Mouse (Mus musculus): ENCODE measurements around the gene Vinac1. TPM values are rescaled to one million over a fixed set of nuclear protein-coding genes. Genes with fewer than 3 reads are reported as not detected.
A peak's percentile ranks its signal among the peaks of the same experiment; 100 is the strongest.
"Not testable (repeated sequence)": the region's sequence is repeated elsewhere in the genome, so short reads cannot be mapped to it uniquely, and the experiment has no call there.

Gene Vinac1
- polyA plus RNA-seq, 1 experiment from 2014 or later, result 0.23 TPM

DNA sequence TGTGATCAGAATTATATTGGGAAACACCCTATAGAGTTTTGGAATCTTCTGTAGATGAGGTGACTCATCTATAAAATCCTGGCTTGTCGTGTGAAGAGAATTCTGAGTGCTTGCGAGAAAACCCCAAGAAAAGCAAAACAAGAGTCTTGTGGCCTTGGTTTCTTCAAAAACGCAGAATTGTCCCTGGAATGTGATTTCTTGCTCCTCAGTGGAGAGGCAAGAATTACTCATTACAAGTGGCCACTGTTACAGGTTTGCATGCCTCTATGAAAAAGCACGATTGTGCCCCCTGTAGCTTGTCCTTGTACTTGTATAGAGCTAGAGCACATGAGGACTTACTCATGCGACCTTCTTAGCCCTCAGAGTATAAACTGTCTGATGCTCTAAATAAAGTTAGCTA lies 12.6 kb downstream of the Vinac1 start:
- TF ChIP-seq EP300 (IDR thresholded peaks at IDR 0.05) (no peak), CTCF (IDR thresholded peaks at IDR 0.05) (0 out of 2 replicates have a peak, but pooled peaks have one; percentile 6)
- no peak overlapping the region for H3K4me3 ChIP-seq (ENCODE audit: low read depth, low read length)
- no peaks in the 10 kb centered on the region for H3K27me3 ChIP-seq (replicated peaks; ENCODE audit: insufficient read depth, low read length)
- WGBS, result 56% methylated on average over 5 of the region's 5 CpGs
- H3K4me1 ChIP-seq (ENCODE audit: insufficient read depth, low read depth, low read length), result peaks cover 8% of the 10 kb centered on the region; the same call in 1 of the 2 replicates
- no peak overlapping the region for H3K9ac ChIP-seq (replicated peaks; ENCODE audit: low read depth)
- DNase-seq (ENCODE audit: low spot score), result no peak
- no peaks in the 10 kb centered on the region for H3K9me3 ChIP-seq (ENCODE audit: low read length)
- H3K27ac ChIP-seq (ENCODE audit: low read length), result no peak overlapping the region
- H3K4me2 ChIP-seq (replicated peaks; ENCODE audit: low read depth, low read length), result no peak overlapping the region
- no peaks in the 10 kb centered on the region for H3K36me3 ChIP-seq (ENCODE audit: insufficient read depth, low read length)
- no peak for ATAC-seq

DNA sequence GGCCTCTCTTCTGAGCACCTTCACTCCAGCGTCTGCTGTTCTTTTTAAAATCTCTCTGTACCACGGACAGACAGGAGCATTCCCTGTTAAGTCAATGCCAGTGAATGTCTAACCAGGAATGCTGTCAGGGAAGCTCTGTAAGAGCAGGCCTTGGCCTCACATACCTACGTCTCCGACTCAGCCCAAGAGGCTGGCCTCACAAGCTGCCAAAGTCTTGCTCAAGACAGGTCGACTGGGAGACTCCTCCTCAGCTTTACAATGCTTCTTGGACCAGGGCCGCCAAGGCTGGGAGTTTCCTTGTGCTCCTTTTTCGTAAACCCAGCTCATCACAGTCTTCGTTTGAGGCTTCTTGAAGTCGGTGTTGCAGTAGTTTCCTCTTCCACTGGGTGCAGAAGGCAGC lies 23.2 kb downstream of the Vinac1 start:
- H3K36me3 ChIP-seq (ENCODE audit: insufficient read depth, low read length), result no peaks in the 10 kb centered on the region
- TF ChIP-seq EP300 (IDR thresholded peaks at IDR 0.05), result no peak
- no peak for TF ChIP-seq CTCF (IDR thresholded peaks at IDR 0.05)
- H3K4me1 ChIP-seq (ENCODE audit: insufficient read depth, low read depth, low read length), result no peaks in the 10 kb centered on the region; the same call in 1 of the 2 replicates
- no peak overlapping the region for H3K4me3 ChIP-seq (ENCODE audit: low read depth, low read length)
- no peak overlapping the region for H3K27ac ChIP-seq (ENCODE audit: low read length)
- no peak overlapping the region for H3K9ac ChIP-seq (replicated peaks; ENCODE audit: low read depth)
- no peaks in the 10 kb centered on the region for H3K27me3 ChIP-seq (replicated peaks; ENCODE audit: insufficient read depth, low read length)
- no peak overlapping the region for H3K4me2 ChIP-seq (replicated peaks; ENCODE audit: low read depth, low read length)
- H3K9me3 ChIP-seq (ENCODE audit: low read length), result no peaks in the 10 kb centered on the region
- ATAC-seq (peak; percentile 85), DNase-seq (ENCODE audit: low spot score) (peak; percentile 65)
- WGBS, result 53% methylated on average over 9 of the region's 9 CpGs

DNA sequence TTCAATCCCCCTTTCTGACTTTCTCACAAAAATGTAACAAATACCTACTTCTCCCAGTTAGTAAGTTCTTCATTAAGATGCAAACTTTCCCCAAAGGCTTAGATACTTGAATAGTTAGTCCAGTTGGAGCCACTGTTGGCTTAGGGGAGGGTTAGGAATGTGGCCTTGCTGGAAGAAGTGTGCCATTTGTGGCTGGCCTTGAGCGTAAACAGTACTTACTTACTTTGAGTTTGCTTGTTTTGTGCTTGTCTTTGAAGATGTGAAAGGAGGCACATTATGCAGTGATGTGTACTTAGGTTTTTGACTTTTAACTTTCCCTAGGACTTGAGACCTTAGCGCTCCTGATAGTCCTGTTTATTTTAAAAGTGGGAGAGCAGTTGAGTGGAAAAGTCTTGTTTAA lies 27.9 kb downstream of the Vinac1 start:
- Histone ChIP-seq H3K9ac (replicated peaks; ENCODE audit: low read depth) (no peak overlapping the region), H3K4me3 (ENCODE audit: low read depth, low read length) (no peak overlapping the region), H3K4me2 (replicated peaks; ENCODE audit: low read depth, low read length) (no peak overlapping the region), H3K36me3 (ENCODE audit: insufficient read depth, low read length) (peaks cover 4% of the 10 kb centered on the region; the same call in 1 of the 2 replicates), H3K27me3 (replicated peaks; ENCODE audit: insufficient read depth, low read length) (no peaks in the 10 kb centered on the region), H3K27ac (ENCODE audit: low read length) (no peak overlapping the region), H3K4me1 (ENCODE audit: insufficient read depth, low read depth, low read length) (no peaks in the 10 kb centered on the region; the same call in 1 of the 2 replicates), H3K9me3 (ENCODE audit: low read length) (no peaks in the 10 kb centered on the region)
- no peak for TF ChIP-seq CTCF (IDR thresholded peaks at IDR 0.05)
- TF ChIP-seq EP300 (IDR thresholded peaks at IDR 0.05), result peak; percentile 48
- 54% methylated on average over 2 of the region's 2 CpGs for WGBS
- peak; percentile 90 for ATAC-seq
- DNase-seq (ENCODE audit: low spot score), result peak; percentile 74

DNA sequence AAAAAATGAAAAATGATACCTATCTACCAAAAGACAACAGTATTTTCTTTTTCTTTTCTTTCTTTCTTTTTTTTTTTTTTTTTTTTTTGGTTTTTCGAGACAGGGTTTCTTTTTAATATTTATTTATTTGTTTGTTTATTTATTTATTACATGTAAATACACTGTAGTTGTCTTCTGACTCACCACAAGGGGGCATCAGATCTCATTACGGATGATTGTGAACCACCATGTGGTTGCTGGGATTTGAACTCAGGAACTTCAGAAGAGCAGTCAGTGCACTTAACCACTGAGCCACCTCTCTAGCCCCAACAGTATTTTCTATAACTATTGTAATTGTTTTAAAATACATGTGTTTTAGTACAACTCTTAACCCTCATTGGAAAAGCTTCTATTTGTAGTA lies 39.1 kb downstream of the Vinac1 start:
- not testable (repeated sequence) for ATAC-seq; DNase-seq (ENCODE audit: low spot score); H3K4me2 ChIP-seq (replicated peaks; ENCODE audit: low read depth, low read length); H3K36me3 ChIP-seq (ENCODE audit: insufficient read depth, low read length); H3K4me3 ChIP-seq (ENCODE audit: low read depth, low read length); H3K27ac ChIP-seq (ENCODE audit: low read length); H3K9me3 ChIP-seq (ENCODE audit: low read length); H3K27me3 ChIP-seq (replicated peaks; ENCODE audit: insufficient read depth, low read length); H3K9ac ChIP-seq (replicated peaks; ENCODE audit: low read depth); H3K4me1 ChIP-seq (ENCODE audit: insufficient read depth, low read depth, low read length)
- TF ChIP-seq CTCF (IDR thresholded peaks at IDR 0.05), result peak; percentile 46
- 82% methylated on average over 2 of the region's 2 CpGs for WGBS

DNA sequence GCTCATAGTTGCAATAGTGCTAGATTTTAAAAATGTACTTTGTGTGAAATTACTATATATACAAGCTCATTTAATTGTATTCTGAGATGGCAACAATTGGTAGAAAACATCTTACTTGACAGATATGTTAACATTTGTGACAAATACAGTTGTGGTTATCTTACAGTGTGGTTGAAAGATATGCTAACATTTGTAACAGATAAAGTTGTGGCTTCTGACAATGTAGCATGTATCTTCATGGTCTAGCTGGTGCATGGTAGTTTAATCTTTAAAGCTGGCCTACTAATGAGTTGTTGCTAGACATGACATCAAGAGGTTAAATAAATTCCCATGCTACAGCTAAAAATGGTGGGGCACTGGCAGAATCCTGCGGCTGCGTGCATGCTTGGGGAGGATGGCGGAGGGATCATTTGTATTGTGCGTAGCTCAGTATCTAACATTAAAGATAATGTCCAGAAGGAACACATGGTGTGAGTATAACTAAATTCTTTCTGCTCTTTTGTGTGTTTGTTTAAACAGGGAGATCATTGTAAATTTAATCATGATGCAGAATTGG lies 41.7 kb downstream of the Vinac1 start:
- H3K4me1 ChIP-seq (ENCODE audit: insufficient read depth, low read depth, low read length), result no peaks in the 10 kb centered on the region
- H3K9ac ChIP-seq (replicated peaks; ENCODE audit: low read depth), result no peak overlapping the region
- no peak for DNase-seq (ENCODE audit: low spot score)
- 73% methylated on average over 4 of the region's 4 CpGs for WGBS
- H3K36me3 ChIP-seq (ENCODE audit: insufficient read depth, low read length), result no peaks in the 10 kb centered on the region
- no peak overlapping the region for H3K4me2 ChIP-seq (replicated peaks; ENCODE audit: low read depth, low read length)
- H3K9me3 ChIP-seq (ENCODE audit: low read length), result no peaks in the 10 kb centered on the region
- H3K27ac ChIP-seq (ENCODE audit: low read length), result no peak overlapping the region
- ATAC-seq, result no peak
- TF ChIP-seq CTCF (IDR thresholded peaks at IDR 0.05) (no peak), EP300 (IDR thresholded peaks at IDR 0.05) (no peak)
- H3K27me3 ChIP-seq (replicated peaks; ENCODE audit: insufficient read depth, low read length), result no peaks in the 10 kb centered on the region
- no peak overlapping the region for H3K4me3 ChIP-seq (ENCODE audit: low read depth, low read length)

DNA sequence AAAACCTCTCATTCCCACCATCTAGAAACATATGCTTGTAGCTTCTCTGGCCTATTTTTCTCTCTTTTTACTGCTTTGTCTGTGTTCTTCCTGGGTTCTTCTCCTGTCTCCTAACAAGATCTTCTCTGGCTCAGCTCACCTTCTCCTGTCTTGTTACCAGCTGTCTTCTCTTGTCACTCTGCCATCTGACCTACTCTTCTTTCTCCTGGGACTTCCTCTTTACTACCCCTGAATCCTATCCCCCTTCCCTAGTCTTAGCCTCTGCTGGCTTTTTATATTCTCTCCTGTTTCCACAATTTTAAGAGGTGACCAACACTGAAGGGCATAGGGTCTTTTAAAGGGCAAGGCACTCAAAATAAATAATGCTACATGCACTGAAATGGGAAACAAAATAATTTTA lies 43.1 kb downstream of the Vinac1 start:
- no peak overlapping the region for H3K4me2 ChIP-seq (replicated peaks; ENCODE audit: low read depth, low read length)
- no peak for DNase-seq (ENCODE audit: low spot score)
- TF ChIP-seq EP300 (IDR thresholded peaks at IDR 0.05) (no peak), CTCF (IDR thresholded peaks at IDR 0.05) (no peak)
- no peak overlapping the region for H3K27ac ChIP-seq (ENCODE audit: low read length)
- H3K36me3 ChIP-seq (ENCODE audit: insufficient read depth, low read length), result no peaks in the 10 kb centered on the region
- no peak for ATAC-seq
- H3K9ac ChIP-seq (replicated peaks; ENCODE audit: low read depth), result no peak overlapping the region
- H3K4me1 ChIP-seq (ENCODE audit: insufficient read depth, low read depth, low read length), result no peaks in the 10 kb centered on the region
- H3K9me3 ChIP-seq (ENCODE audit: low read length), result no peaks in the 10 kb centered on the region
- no peaks in the 10 kb centered on the region for H3K27me3 ChIP-seq (replicated peaks; ENCODE audit: insufficient read depth, low read length)
- H3K4me3 ChIP-seq (ENCODE audit: low read depth, low read length), result no peak overlapping the region

DNA sequence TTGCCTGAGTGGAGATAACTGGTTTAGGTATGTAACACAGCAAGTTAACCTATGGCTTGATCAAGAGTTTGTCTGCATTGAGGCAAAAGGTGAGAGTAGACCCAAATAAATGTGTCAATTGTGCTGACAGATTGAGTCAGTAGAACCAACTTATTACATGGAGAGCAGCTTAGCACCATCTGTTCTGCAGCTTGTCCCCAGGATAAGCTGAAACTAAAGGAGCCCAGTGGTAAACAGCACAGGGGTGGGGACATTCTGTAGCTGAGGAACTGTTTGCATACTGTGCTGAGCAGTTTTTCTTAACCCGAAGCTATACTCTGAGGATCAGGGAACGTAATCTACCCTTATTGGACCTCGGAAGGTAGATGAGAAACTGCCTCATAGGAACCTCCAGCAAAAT lies 63.2 kb downstream of the Vinac1 start:
- H3K9me3 ChIP-seq (ENCODE audit: low read length), result no peaks in the 10 kb centered on the region
- DNase-seq (ENCODE audit: low spot score) (no peak), ATAC-seq (no peak)
- H3K27me3 ChIP-seq (replicated peaks; ENCODE audit: insufficient read depth, low read length), result no peaks in the 10 kb centered on the region
- H3K9ac ChIP-seq (replicated peaks; ENCODE audit: low read depth), result no peak overlapping the region
- no peak overlapping the region for H3K27ac ChIP-seq (ENCODE audit: low read length)
- H3K36me3 ChIP-seq (ENCODE audit: insufficient read depth, low read length), result no peaks in the 10 kb centered on the region
- 74% methylated on average over 3 of the region's 3 CpGs for WGBS
- TF ChIP-seq EP300 (IDR thresholded peaks at IDR 0.05) (no peak), CTCF (IDR thresholded peaks at IDR 0.05) (no peak)
- H3K4me1 ChIP-seq (ENCODE audit: insufficient read depth, low read depth, low read length), result no peaks in the 10 kb centered on the region
- H3K4me3 ChIP-seq (ENCODE audit: low read depth, low read length), result no peak overlapping the region
- no peak overlapping the region for H3K4me2 ChIP-seq (replicated peaks; ENCODE audit: low read depth, low read length)
